Mouse (Mus musculus): Measurements from ENCODE around the gene Gsg1l2. TPM values are rescaled to one million over a fixed set of nuclear protein-coding genes. Genes with fewer than 3 reads are reported as not detected.
A peak's percentile ranks its signal among the peaks of the same experiment; 100 is the strongest.

Gene Gsg1l2
- total and polyA plus RNA-seq, 2 experiments from 2014 or later, result not detected

GRCm38 (mm10) chr11:67771053-67771452 is 3.4 kb upstream of the Gsg1l2 start, which contains the start of gene Glp2r:
Gene Glp2r, minus strand, starts transcription at chr11:67771153.
- no peak within 1 kb of the TSS for H3K4me3 ChIP-seq (ENCODE audit: low read depth, low read length)
- H3K9me3 ChIP-seq (replicated peaks; ENCODE audit: control insufficient read depth, low read length), result no peaks in the 10 kb centered on the region
- H3K9ac ChIP-seq (replicated peaks; ENCODE audit: low read depth, low read length), result no peak within 1 kb of the TSS
- no peaks in the 10 kb centered on the region for H3K27me3 ChIP-seq (ENCODE audit: control insufficient read depth, insufficient read depth, low read length)
- no peak within 1 kb of the TSS for H3K27ac ChIP-seq (ENCODE audit: low read depth)
- ATAC-seq (ENCODE audit: insufficient read depth, low read depth), result no peak
- H3K4me2 ChIP-seq (ENCODE audit: low read depth, low read length), result no peak within 1 kb of the TSS
- no peak for DNase-seq (ENCODE audit: low spot score)
- no peaks in the 10 kb centered on the region for H3K4me1 ChIP-seq (ENCODE audit: control insufficient read depth, insufficient read depth)
- TF ChIP-seq CTCF (IDR thresholded peaks at IDR 0.05; ENCODE audit: low read depth), result no peak
- no peak for TF ChIP-seq EP300 (IDR thresholded peaks at IDR 0.05; ENCODE audit: low read depth)
- 76% methylated on average over 14 of the region's 14 CpGs for WGBS
- no peaks in the 10 kb centered on the region for H3K36me3 ChIP-seq (replicated peaks; ENCODE audit: control insufficient read depth, insufficient read depth, low read length)

GRCm38 (mm10) chr11:67771691-67772090 is 2.7 kb upstream of the Gsg1l2 start:
- DNase-seq (ENCODE audit: low spot score) (no peak), ATAC-seq (ENCODE audit: insufficient read depth, low read depth) (no peak)
- H3K4me1 ChIP-seq (ENCODE audit: control insufficient read depth, insufficient read depth), result no peaks in the 10 kb centered on the region
- no peaks in the 10 kb centered on the region for H3K9me3 ChIP-seq (replicated peaks; ENCODE audit: control insufficient read depth, low read length)
- no peaks in the 10 kb centered on the region for H3K36me3 ChIP-seq (replicated peaks; ENCODE audit: control insufficient read depth, insufficient read depth, low read length)
- TF ChIP-seq CTCF (IDR thresholded peaks at IDR 0.05; ENCODE audit: low read depth) (no peak), EP300 (IDR thresholded peaks at IDR 0.05; ENCODE audit: low read depth) (no peak)
- WGBS, result 83% methylated on average over 2 of the region's 2 CpGs
- H3K4me3 ChIP-seq (ENCODE audit: low read depth, low read length), result no peak overlapping the region
- no peaks in the 10 kb centered on the region for H3K27me3 ChIP-seq (ENCODE audit: control insufficient read depth, insufficient read depth, low read length)
- H3K9ac ChIP-seq (replicated peaks; ENCODE audit: low read depth, low read length), result no peak overlapping the region
- no peak overlapping the region for H3K27ac ChIP-seq (ENCODE audit: low read depth)
- no peak overlapping the region for H3K4me2 ChIP-seq (ENCODE audit: low read depth, low read length)

DNA sequence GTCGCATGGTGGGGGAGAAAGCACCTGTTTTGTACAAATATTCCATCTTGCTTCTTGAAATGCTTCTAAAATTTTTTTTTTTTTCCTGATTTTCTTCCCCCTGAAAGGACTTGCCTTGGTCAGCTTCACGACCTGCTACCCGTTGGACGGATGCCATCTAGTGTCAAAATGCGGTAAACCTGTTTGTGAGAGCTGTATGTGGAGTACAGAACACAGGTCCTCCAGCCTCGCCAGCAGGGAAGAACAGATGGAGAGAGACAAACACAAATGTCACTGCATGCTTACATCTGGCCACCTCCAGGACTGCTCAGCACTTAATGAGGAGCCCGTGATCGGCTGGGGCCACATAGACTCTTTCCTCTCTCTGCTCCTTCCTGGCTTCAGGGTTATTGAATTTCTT is 1.8 kb upstream of the Gsg1l2 start:
- ATAC-seq (ENCODE audit: insufficient read depth, low read depth) (peak; percentile 30; the same call in 1 of the 2 replicates), DNase-seq (ENCODE audit: low spot score) (peak; percentile 43)
- H3K36me3 ChIP-seq (replicated peaks; ENCODE audit: control insufficient read depth, insufficient read depth, low read length), result no peaks in the 10 kb centered on the region
- 23% methylated on average over 8 of the region's 8 CpGs for WGBS
- H3K9me3 ChIP-seq (replicated peaks; ENCODE audit: control insufficient read depth, low read length), result no peaks in the 10 kb centered on the region
- H3K4me1 ChIP-seq (ENCODE audit: control insufficient read depth, insufficient read depth), result no peaks in the 10 kb centered on the region
- H3K9ac ChIP-seq (replicated peaks; ENCODE audit: low read depth, low read length), result no peak overlapping the region
- no peak overlapping the region for H3K27ac ChIP-seq (ENCODE audit: low read depth)
- no peak overlapping the region for H3K4me3 ChIP-seq (ENCODE audit: low read depth, low read length)
- H3K27me3 ChIP-seq (ENCODE audit: control insufficient read depth, insufficient read depth, low read length), result no peaks in the 10 kb centered on the region
- TF ChIP-seq CTCF (IDR thresholded peaks at IDR 0.05; ENCODE audit: low read depth) (peak; percentile 53), EP300 (IDR thresholded peaks at IDR 0.05; ENCODE audit: low read depth) (no peak)
- no peak overlapping the region for H3K4me2 ChIP-seq (ENCODE audit: low read depth, low read length)

GRCm38 (mm10) chr11:67790182-67790581 is 15.8 kb downstream of the Gsg1l2 start:
- 26% methylated on average over 11 of the region's 11 CpGs for WGBS
- DNase-seq (ENCODE audit: low spot score), result peak; percentile 73

DNA sequence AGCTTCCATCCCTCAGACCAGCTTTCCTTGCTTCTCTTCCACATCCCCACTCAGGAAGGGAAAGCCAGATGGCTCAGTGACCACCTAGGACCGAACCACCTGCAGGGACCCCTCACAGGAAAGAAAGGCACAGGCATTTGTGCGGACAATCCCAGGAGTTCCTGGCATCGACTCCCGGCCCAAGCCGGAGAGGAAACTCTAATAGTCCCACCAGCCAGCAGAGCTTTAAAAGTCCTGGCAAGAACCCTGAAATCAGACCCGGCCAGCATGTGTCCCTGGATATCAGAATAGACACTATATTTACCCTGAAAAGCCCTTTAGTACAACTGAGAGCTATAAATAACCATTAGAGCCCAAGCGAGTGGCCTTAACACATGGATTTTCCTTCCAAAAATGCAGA is 23.5 kb downstream of the Gsg1l2 start, which contains the start of gene Dhrs7c:
TSS of gene Dhrs7c (plus strand) at position 257 of the 400 bp plus-strand sequence.
- peak; percentile 76 for ATAC-seq (ENCODE audit: insufficient read depth, low read depth)
- peak within 1 kb of the TSS; percentile 68 for H3K4me2 ChIP-seq (ENCODE audit: low read depth, low read length)
- peak within 1 kb of the TSS; percentile 78 for H3K27ac ChIP-seq (ENCODE audit: low read depth)
- H3K9me3 ChIP-seq (replicated peaks; ENCODE audit: control insufficient read depth, low read length), result no peaks in the 10 kb centered on the region
- peaks cover 40% of the 10 kb centered on the region for H3K4me1 ChIP-seq (ENCODE audit: control insufficient read depth, insufficient read depth)
- 15% methylated on average over 7 of the region's 7 CpGs for whole genome bisulfite sequencing
- H3K4me3 ChIP-seq (ENCODE audit: low read depth, low read length), result peak within 1 kb of the TSS; percentile 45
- peak within 1 kb of the TSS; percentile 31 for H3K9ac ChIP-seq (replicated peaks; ENCODE audit: low read depth, low read length)
- H3K36me3 ChIP-seq (replicated peaks; ENCODE audit: control insufficient read depth, insufficient read depth, low read length), result no peaks in the 10 kb centered on the region
- TF ChIP-seq CTCF (IDR thresholded peaks at IDR 0.05; ENCODE audit: low read depth) (no peak), EP300 (IDR thresholded peaks at IDR 0.05; ENCODE audit: low read depth) (no peak)
- H3K27me3 ChIP-seq (ENCODE audit: control insufficient read depth, insufficient read depth, low read length), result no peaks in the 10 kb centered on the region
- peak; percentile 74 for DNase-seq (ENCODE audit: low spot score)

More at GRCm38 (mm10) chr11:67790182-67790581, 15.8 kb downstream of the Gsg1l2 start:
- H3K4me3 ChIP-seq (ENCODE audit: low read depth, low read length), result no peak overlapping the region
- H3K4me2 ChIP-seq (ENCODE audit: low read depth, low read length), result no peak overlapping the region
- H3K36me3 ChIP-seq (replicated peaks; ENCODE audit: control insufficient read depth, insufficient read depth, low read length), result no peaks in the 10 kb centered on the region
- H3K27me3 ChIP-seq (ENCODE audit: control insufficient read depth, insufficient read depth, low read length), result no peaks in the 10 kb centered on the region
- no peak overlapping the region for H3K9ac ChIP-seq (replicated peaks; ENCODE audit: low read depth, low read length)
- peaks cover 20% of the 10 kb centered on the region for H3K4me1 ChIP-seq (ENCODE audit: control insufficient read depth, insufficient read depth)
- ATAC-seq (ENCODE audit: insufficient read depth, low read depth), result peak; percentile 91
- peak overlapping the region; percentile 77 for H3K27ac ChIP-seq (ENCODE audit: low read depth)
- TF ChIP-seq EP300 (IDR thresholded peaks at IDR 0.05; ENCODE audit: low read depth) (peak; percentile 26; the same call in 1 of the 2 replicates), CTCF (IDR thresholded peaks at IDR 0.05; ENCODE audit: low read depth) (no peak)
- no peaks in the 10 kb centered on the region for H3K9me3 ChIP-seq (replicated peaks; ENCODE audit: control insufficient read depth, low read length)

DNA sequence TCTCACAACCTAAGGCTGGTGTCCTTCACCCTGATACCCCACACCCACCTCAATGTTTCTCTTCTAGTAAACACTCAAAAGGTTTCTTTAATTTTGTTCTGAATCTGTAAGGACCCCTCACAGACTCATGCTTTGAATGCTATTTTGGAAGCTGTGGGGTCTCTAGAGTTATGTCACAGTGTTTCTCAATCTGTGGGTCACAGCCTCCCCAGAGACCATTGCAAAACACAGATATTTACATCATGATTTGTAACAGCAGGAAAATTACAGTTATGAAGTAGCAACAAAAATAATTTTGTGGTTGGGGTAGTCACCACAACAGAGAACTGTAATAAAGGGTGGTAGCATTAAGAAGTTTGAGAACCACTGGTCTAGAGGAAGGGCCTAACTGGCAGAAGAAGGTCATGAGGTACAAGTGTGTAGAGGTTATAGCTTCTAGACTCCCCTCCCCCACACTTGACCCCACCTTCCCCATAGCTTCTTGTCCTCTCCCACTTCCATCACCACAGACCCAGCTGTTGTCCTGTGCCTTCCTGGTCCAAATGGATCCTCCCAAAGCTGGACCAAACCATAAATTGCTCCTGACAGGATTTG is 25.8 kb downstream of the Gsg1l2 start:
- H3K4me3 ChIP-seq (ENCODE audit: low read depth, low read length), result peak overlapping the region; percentile 45; the same call in 1 of the 2 replicates
- peak overlapping the region; percentile 68 for H3K4me2 ChIP-seq (ENCODE audit: low read depth, low read length)
- no peak for DNase-seq (ENCODE audit: low spot score)
- H3K9me3 ChIP-seq (replicated peaks; ENCODE audit: control insufficient read depth, low read length), result no peaks in the 10 kb centered on the region
- no peak overlapping the region for H3K9ac ChIP-seq (replicated peaks; ENCODE audit: low read depth, low read length)
- no peak for ATAC-seq (ENCODE audit: insufficient read depth, low read depth)
- no peaks in the 10 kb centered on the region for H3K36me3 ChIP-seq (replicated peaks; ENCODE audit: control insufficient read depth, insufficient read depth, low read length)
- TF ChIP-seq CTCF (IDR thresholded peaks at IDR 0.05; ENCODE audit: low read depth) (no peak), EP300 (IDR thresholded peaks at IDR 0.05; ENCODE audit: low read depth) (no peak)
- peaks cover 37% of the 10 kb centered on the region for H3K4me1 ChIP-seq (ENCODE audit: control insufficient read depth, insufficient read depth)
- no peak overlapping the region for H3K27ac ChIP-seq (ENCODE audit: low read depth)
- H3K27me3 ChIP-seq (ENCODE audit: control insufficient read depth, insufficient read depth, low read length), result no peaks in the 10 kb centered on the region

Measured in heart, postnatal 0 days (tissue).